Mouse (Mus musculus) adipocyte (in vitro differentiated cells): ENCODE measurements at regions not wholly inside any gene's neighbourhood (a gene's known extent, or its start where the extent isn't known, plus 50 kb on each side); places are given as distances from the start of the nearest gene placed in this dataset.

Source experiments
- DNase-seq: peaks from one replicate; pipeline ENCODE4 v3.0.0-alpha.2; 2016; ENCODE audit warnings: low spot score

DNA sequence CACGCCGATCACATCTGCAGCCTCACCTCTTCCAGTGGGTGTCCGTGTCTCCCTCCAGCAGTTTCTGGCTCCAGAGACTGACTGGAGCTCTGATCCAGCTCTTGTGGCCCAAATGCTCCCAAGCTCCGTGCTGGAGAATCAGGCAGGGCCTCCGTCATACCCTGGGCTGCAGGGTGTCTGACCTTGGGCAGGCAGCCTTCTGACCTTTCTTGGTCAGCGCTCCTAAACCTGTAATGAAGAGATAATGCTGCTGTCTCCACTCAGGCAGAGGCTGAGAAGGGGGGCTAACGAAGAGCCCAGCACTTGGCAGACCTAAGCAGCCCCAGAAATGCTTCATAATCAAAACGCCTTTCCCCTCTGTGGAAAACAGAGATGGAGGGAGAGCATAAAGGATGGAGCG, 89.9 kb upstream of the Mef2a start:
- DNase-seq: no peak

DNA sequence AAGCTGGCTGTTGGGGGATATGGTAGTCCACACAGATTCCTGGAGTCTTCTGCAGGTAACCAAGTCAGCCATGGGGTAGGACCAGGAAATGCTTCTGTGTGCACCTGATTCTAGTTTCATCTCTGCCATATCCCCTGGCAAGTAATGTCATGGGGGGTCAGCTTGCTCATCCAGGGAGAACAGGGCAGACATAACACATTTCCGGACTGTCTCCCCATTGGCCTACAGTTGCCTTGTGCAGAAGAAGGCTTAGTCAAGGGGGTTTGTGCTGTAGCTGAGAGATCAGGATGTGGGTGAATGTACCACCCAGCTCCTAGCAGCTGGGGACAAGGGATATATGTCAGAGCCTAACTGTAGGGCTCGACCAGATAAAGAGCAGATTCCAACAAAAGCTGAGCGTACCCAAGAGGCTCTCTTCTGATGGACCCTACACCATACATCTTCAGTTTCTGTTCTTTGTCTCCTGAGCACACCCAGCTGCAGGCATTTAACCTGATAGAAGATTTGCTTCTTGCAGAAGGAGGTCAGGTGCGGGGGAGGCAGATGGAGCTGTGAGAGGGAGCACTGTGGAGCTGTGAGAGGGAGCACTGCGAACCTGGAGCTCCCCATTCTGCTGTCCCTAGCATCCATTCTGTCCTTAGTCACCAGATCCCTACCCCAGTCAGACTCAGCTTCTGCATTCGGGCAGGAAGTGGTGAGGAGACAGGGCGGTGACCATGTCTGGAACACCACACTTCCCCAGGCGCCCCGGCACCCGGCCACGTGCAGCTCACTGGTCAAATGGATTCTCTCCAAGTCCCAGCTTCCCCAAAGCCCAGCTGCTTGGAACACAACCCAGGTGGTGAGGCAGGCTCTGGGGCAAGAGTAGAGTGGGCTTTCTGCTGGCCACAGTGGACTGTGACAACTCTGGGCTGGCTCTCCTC, 88.9 kb upstream of the Mef2a start:
- DNase-seq: no peak

DNA sequence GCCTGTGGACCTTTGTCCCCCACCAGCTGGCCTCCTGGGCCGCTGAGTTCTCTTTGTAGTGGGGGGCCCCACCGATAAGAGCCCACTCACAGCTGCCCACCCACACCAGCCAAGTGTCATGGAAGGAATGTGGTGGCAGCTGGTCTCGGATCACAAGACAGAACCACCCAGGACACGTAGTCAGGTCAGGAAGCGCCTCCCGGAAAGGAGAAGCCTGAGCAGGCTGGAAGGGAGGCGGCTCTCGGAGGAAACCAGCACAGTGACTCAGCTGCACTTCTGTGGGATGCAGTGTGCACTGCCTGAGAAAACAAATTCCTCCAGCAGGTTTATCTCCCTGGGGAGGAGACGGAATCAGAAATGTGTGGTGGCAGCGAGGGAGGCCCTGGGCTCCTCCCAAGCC, 87.2 kb upstream of the Mef2a start:
- DNase-seq: no peak

DNA sequence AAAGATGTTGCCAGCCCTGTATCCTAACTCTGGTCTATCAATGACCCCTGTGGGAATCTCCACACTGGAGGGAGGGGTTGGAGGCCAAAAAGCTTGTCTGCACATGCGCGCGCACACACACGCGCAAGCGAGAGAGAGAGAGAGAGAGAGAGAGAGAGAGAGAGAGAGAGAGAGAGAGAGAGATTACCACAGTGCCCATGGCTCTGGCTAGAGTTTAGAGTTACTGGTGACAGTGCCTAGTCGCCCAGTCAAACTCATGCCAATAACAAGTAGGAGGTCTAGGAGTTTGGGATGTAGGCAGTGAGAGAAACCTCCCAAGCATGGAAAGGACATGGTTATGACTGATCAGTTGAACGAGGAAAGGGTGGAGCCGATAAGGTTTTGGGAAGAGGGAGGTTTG, 86.6 kb upstream of the Mef2a start:
- no peak for DNase-seq

DNA sequence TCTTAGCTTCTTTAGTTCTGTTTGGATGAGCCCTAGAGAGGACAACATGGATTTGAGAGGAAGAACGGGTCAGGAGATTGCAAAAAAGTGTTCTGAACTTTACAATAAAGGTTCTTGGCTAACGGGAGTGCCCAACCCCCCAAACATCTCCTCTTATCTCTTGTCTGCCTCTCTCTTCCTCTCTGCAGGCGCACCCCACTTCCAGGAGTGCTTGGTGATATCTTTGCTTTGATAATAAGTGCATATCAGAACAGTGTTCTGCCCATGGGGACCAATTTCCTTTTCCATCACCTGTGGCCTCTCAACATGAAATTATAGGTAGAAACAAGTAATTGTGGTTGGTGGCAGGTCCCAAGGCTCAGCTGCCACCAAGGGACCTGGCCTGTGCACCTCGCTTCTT, 86.0 kb upstream of the Mef2a start:
- no peak for DNase-seq

DNA sequence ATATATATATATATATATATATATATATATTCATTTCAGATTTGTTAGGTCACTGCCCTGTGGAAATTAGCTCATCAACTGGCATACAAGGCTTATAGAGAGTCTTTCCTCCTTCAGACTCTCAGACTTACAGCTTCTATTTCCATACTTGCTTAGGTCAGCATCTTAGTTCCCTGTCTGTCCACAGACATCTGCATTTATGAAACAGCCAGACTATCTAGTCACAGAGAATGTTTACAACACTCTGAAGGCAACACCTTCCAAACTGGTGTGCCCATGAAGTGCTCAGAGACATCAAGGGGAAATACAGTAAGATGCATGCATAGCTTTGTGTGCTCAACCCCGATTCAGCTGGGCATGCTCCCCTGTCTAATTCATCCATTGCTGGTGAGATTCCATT, 85.2 kb upstream of the Mef2a start:
- no peak for DNase-seq

DNA sequence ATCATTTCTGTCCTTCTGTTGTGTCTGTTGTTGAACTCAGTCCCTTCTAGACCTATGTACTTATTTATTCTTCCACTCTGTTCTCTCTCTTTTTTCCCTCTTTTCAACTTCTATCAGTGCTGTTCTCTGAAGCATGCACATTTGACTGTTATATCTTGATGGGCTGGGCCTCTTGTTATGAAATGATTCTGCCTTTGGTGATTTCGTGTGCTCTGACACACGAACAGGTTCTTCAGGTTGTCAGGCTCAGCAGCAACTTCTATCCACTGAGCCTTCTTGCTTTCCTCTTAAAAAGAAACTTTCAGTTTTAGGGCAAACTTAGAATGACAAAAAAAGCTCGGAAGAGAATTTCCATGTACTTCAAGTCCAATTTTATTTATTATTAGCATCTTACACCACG, 83.4 kb upstream of the Mef2a start:
- no peak for DNase-seq

DNA sequence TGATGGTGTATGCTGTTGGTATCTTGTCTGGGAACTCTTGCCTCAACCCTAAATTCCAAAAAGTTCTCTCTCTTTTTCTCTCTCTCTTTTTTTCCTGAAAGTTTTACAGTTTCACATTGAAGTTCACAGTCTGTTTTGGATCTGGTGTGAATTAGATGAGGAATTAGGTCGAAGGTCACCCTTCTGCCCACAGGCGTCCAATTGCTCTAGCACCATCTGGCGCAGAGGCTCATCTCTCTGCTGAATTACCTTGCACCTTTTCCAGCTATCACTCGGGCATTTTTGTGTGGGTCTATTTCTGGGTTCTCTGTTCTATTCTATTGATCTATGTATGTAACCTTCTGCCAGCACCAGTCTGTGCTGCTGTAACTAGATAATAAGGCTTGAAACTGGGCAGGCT, 81.8 kb upstream of the Mef2a start:
- DNase-seq: peak; percentile 9

DNA sequence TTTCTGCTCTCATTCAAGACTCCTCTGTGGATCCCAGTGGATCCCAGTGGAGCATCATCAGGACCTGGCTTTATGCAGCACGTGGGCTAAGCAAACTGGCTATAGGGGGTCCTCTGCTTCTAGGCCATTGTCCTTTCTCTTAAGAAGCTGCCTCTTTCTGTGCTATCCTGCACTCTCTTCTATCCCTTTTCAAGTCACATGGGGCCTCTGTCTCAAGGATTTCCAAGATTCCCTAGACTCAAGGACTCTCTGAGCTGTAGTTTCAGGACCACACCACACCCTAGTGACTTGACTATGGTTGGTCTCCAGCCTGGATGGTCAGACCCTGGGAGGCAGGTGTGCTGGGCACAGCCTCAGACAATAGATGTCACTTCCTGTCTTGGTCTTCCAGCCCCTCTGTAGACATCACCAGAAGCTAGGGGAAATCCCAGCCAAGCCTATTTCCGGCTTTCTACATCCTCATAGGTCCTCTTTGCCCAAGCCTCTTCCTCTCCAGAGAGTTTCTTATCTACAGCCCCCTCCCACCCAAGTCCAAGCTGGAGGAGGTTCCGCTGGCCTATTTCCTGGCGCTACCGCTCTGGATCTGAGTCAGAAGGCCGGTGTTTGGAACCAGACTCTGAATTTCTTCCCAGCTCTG, 78.6 kb upstream of the Mef2a start:
- no peak for DNase-seq

DNA sequence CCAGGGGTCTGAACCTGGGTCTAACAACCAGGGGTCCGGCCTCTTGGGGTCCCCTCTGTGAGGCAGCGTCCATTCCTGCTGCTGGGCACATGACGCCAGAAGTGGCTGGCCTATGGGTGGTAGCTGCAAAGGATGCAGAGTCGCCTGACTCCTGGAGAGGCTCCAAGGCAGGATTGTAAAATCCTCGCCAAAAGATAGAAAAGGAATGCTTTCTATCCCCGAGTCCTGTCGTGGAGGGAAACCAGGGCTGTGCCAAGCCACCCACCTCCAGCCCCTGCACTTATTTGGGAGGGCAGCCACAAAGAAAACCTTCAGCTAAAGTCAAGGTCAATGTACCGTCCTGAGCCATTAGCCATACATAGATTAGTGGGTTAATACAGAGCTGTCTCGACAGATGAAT, 73.9 kb upstream of the Mef2a start:
- DNase-seq: no peak

DNA sequence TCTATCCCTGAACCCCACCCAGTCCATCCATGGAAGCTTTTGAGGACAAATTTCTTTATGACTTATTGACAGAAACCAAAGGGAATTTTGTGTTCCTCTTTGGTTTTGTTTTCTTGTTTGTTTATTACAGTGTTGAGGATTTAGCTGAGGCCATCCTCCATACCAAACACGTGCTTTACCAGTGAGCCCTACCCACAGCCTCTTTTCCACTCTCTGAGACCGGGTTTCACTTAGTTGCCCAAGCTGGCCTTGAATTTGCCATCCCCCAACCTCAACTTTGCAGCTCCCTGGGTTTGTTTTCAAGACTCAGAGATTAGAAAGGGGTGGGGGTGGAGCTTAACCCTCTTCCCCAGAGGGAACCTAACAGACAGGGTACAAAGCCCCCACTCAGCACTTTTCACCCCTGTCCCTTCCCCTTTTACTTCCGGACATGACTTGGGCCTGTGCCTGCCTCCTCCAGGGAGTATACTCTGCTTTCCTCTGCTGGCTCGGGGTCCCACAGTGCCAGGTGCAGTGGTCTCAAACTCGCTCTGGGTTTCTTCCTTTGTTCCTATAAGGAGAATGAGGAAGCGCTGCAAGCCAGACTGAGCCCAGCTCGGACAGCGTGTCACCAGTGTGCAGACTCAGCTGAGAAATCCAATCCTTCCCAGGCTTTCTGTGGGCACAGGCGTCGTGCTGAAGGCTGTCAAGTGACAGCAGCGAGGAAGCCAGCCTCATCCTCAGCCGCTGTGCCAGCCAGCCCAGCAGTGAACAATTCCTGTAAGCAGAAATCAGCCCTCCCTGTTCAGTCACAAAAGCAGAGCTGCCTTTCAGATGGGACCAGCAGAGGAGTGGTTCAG, 72.8 kb upstream of the Mef2a start:
- no peak for DNase-seq

DNA sequence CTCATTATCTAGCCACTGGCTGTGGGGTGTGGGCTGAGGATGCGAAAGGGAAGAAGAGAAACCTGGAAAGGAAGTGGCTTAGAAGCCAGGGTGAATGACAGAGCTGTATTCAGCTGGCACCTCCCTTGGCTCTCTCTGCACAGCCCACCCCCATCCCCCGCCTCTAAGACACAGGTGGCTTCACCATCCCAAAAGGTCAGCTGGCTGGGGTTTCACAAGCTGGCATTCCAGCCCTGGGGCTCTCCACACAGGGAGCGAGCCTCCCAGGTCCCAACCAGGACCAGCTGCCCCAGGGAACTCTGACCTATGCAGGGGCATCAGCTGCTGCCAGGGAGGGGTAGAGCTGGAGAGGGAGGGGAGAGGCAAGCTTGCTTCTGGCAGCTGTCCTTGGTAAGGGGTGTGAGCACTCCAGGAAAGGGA, 71.9 kb upstream of the Mef2a start:
- DNase-seq: no peak

DNA sequence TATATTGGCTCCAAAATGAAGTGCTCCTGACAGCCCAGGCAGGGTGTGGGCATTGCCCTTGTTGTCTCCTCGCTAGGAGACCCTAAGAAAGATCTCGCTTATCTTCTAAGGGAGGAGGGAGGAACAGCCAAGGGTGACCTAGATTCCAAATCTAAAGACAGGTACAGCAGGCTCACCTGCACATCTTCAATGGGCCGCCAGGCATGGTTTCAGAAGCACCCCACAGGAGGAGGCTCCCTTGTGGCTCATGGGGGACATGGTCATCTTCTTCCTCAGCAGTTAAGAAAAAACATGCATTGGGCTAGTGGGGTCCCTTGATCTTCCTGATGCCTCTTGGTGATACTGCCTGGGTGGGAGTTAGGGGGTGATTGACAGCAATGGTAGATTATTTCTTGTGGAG, 71.0 kb upstream of the Mef2a start:
- no peak for DNase-seq

DNA sequence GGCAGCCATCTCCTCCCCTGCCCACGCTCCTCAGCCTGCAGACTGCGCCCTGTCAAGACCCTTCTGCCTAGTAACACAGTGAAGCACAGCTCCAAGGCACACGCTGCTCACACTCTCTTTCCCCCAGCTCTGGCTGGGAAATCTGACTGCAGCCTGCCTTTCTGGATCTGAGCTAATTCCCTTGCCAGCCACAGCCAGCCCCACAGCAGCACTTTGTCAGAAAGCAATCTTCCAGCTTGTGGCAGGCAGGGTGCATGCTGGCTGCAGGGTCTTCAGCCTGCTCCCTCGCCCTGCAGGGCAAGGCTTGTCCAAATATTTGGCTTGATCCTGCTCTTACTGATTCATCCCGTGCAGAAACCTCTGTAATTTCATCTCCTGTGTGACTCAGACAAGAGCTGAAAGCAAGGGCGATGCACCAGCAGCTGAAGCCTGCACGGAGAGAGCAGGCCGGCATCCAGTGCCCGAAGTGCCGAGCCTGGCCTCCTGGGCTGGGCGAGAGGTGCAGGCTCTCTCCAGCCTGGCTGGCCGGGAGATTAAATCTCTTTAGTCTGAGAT, 70.4 kb upstream of the Mef2a start:
- peak; percentile 18 for DNase-seq

DNA sequence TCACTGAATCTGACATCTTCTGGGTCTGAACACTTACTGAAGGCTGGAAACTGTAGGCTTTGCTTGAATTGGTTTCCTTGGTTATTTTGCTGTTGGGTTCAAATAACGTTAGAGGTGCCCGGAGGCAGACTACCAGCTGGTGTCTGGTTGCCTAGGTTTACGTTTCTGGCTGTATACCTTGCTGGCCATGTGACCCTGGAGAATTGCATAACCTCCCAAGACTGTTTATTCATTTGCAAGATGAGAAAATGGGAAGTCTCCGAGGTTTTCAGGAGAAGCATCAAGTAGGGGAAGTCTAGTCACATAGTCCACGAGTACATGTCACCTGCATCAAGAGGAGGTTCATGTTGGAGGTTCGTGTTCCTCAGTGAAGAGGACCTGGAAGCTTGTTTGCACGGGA, 69.6 kb upstream of the Mef2a start:
- DNase-seq: no peak

DNA sequence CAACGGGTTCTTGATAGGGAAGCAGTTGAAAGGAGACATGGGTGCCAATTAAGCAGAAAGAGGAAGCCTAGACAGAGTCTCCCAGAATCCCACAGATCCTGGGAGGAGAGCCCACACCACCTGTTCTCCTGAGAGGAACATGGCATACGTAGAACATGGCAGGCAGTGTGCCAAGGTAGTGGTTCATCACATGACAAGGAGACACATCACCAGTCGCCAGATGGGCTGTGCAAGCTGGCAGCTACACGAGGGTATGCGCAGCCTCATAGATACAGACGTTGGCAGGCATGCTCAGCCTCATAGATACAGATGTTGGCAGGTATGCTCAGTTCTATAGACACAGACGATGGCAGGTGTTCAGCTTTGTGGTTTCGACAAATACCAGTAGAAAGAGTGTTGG, 68.1 kb upstream of the Mef2a start:
- no peak for DNase-seq

DNA sequence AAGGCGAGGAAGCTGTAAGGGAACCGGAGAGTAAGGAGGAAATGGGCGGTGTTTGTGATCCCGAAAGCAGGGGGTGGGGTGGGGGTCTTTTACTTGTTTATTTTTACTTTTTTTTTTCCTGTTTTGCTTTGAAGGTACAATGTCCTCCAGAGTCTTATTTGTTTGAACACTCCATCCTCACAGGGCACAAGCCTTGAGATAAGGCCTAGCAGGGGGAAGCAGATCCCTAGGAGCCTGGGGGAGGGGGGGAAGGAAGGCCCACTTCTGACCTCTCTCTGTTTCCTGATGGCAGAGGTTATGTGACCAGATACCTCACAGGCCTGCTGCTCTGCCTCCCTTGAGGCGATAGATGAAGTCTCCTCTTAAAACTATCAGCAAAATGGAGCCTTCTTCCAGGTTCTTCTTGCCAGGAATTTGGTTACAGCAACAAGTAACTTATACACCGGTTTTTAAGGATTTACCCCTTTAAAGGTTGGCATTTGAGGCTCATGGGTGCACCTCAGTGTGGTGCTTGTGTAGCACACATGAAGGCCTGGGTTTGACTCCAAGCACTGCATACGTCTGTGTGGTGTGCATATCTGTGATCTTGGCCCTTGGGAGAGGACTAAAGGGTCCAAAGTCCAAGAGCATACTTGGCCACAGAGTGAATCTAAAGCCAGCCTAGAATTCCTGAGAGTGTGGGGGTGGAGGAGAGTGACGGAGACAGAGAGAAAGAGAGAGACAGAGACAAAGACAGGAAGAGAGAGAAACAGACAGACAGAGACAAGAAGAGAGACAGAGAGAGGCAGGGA, 64.8 kb upstream of the Mef2a start:
- DNase-seq: no peak

DNA sequence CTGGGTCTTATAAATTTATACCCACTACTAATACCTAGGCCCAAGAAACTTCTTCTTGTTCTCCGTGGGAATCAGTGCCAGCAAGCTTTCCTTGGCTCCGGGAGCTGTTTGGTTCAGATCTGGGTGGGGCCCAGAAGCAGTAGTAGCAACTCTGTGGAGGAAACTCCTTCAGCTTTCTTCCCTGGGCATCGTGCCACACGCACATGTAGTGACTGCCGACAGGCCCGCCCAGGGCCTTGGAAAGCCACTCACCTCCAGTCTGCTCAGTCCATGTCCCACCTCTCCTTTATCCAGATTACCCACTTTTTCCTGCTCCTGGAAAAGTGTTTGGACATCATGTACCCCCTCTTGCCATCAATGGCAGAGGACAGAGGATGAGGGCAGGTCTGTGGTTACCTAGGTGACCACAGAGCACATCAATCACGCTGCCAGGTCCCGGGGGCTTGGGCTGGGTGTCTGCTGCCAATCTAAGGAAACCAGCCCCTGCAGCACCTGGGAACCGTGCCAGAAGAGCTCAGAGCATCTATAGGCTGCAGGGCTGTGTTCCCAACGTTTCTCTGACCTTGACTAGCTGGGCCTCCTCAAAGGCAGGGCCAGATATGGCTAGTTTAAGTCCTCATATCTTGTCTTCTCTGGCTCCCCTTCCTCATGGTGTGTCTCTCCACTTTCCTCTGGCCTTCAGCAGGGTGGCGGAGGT, 63.1 kb upstream of the Mef2a start:
- no peak for DNase-seq

DNA sequence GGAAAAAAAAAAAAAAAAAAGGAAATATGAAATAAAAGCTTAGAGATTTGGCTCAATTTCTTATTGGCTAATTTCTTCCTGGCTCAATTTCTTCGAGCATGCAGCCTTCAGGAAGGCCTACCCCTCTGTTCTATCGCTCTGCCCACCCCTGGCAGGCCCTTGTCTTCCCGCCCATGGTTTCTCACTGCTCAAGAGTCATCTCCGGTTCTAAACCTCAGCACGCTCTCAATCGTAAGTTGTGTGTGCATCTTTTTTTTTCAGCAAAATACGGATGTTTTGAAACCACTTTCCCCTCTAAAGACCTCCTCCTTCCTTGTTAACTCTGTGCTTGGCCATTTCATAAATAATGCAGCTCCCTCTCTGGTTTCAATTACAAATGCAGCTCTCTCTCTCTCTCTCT, 58.3 kb upstream of the Mef2a start:
- DNase-seq: no peak

DNA sequence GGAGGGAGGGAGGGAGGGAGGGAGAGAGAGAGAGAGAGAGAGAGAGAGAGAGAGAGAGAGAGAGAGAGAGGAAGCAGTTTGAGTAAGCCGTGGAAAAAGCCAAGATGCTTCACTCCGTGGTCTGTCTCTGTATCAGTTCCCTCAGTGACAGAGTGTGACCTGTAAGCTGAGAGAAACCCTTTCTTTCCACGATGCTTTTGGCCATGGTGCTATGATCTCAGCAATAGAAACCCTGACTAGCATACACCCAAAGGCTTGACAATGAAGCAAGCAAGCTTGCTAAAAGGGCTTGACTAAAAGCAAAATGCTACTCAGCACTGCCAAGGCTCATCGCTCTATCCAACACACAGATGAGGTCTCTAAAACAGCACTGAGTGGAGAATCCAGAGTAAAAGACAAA, 57.4 kb upstream of the Mef2a start:
- no peak for DNase-seq
